Mouse (Mus musculus) hindbrain, postnatal 0 days (tissue): ENCODE data around the gene Enam. TPM values are rescaled to one million over a fixed set of nuclear protein-coding genes. Genes with fewer than 3 reads are reported as not detected.
"Not testable (repeated sequence)": the region's sequence is repeated elsewhere in the genome, so short reads cannot be mapped to it uniquely, and the experiment has no call there.

Experiments
- ATAC-seq: fragments of 200-750 bp; cut with Nextera tagmentation; 2 replicates; pipeline ENCODE4 v1.8.0; 2017; ENCODE audit warnings: mild to moderate bottlenecking, moderate TSS enrichment, moderate library complexity
- DNase-seq: peaks from one replicate; pipeline ENCODE4 v3.0.0-alpha.2; 2015; ENCODE audit warnings: low spot score
- H3K27ac ChIP-seq: fragments of 300-500 bp; sonication (generic); 2 replicates; pipeline ENCODE4 v1.5.1; 2014; ENCODE audit warnings: mild to moderate bottlenecking
- H3K27me3 ChIP-seq: fragments of 300-500 bp; sonication (generic); 2 replicates; pipeline ENCODE4 v1.6.1; 2014; ENCODE audit warnings: low read length, mixed read lengths; ENCODE audit not compliant: insufficient read depth
- H3K36me3 ChIP-seq: fragments of 300-500 bp; sonication (generic); 2 replicates; pipeline ENCODE4 v1.6.1; 2014; ENCODE audit warnings: low read length, mixed read lengths; ENCODE audit not compliant: insufficient read depth
- H3K4me1 ChIP-seq: fragments of 300-500 bp; sonication (generic); 2 replicates; pipeline ENCODE4 v1.6.1; 2014; ENCODE audit warnings: antibody characterized with exemption, low read length, mixed read lengths; ENCODE audit not compliant: insufficient read depth
- H3K4me2 ChIP-seq: fragments of 300-500 bp; sonication (generic); 2 replicates; pipeline ENCODE4 v1.6.1; 2014; ENCODE audit warnings: low read depth, mild to moderate bottlenecking, low read length, moderate library complexity, mixed read lengths
- H3K4me3 ChIP-seq: fragments of 300-500 bp; sonication (generic); 2 replicates; pipeline ENCODE4 v1.5.1; 2014; ENCODE audit warnings: low read length
- H3K9ac ChIP-seq: fragments of 300-500 bp; sonication (generic); replicated peaks from 2 replicates; pipeline ENCODE4 v1.6.1; 2014; ENCODE audit warnings: mild to moderate bottlenecking, low read length, moderate library complexity, mixed read lengths
- H3K9me3 ChIP-seq: fragments of 300-500 bp; sonication (generic); 2 replicates; pipeline ENCODE4 v1.6.1; 2016; ENCODE audit warnings: low read length, mixed read lengths
- CTCF ChIP-seq: IDR thresholded peaks from 2 replicates; pipeline ENCODE4 v1.5.1; 2016; ENCODE audit warnings: antibody characterized with exemption, control low read depth, low read depth
- WGBS: fragments of 180-500 bp; shearing (Covaris S2); extraction: QIAGEN DNeasy Blood & Tissue Kit; methylation state at CpG from one replicate; pipeline ENCODE4 v1.1.7; 2014; 5-methylcytosine and 5-hydroxymethylcytosine counted together
- polyA plus RNA-seq: library from polyadenylated mRNA; unstranded; fragments of >200 nt; fragmentation: Nextera tagmentation; extraction: Ambion mirVana; gene quantifications from 2 replicates; pipeline ENCODE4 v1.2.1, GENCODE M21; 2015
- total RNA-seq: library from RNA; depleted of rRNA; stranded (reverse); fragments of >200 nt; gene quantifications from 2 replicates; pipeline ENCODE4 v1.2.3, GENCODE M21; 2014; rRNA removed

Enam gene
- total and polyA plus RNA-seq, 2 experiments from 2014 or later = not detected

DNA sequence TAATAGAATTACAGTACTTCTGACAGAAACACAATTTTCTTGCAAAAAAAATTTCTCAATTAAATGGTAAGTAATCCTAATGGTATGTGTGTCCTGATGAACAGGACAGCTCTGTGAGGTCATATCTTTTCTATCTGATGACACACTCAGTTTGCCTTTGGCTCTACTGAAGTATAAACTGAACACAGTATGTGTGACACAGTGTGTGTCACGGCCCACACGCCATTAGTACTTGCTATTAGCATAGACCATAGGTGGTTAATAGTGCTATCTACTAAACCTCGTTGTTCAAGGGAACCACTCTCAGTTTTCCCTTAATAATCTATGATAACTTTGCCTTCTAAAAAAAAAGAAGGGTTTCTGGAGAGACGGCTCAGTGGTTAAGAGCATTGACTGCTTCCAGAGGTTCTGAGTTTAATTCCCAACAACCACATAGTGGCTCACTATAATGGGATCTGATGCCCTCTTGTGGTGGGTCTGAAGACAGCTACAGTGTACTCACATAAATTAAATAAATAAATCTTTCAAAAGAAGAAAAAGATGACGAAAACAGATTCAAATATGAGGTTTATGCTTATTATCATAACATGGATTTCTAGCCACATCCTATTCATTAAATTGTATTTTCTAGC is 55.0 kb downstream of the Enam start:
- no peaks in the 10 kb centered on the region for H3K4me1 ChIP-seq
- no peaks in the 10 kb centered on the region for H3K9me3 ChIP-seq
- 57% methylated on average over 5 of the region's 5 CpGs for WGBS
- H3K27me3 ChIP-seq = no peaks in the 10 kb centered on the region
- DNase-seq = peak; percentile 65
- TF ChIP-seq CTCF = peak; percentile 72
- no peak overlapping the region for H3K9ac ChIP-seq
- H3K4me2 ChIP-seq = no peak overlapping the region
- peak; percentile 75; the same call in 1 of the 2 replicates for ATAC-seq
- H3K36me3 ChIP-seq = no peaks in the 10 kb centered on the region
- no peak overlapping the region for H3K4me3 ChIP-seq
- no peak overlapping the region for H3K27ac ChIP-seq

DNA sequence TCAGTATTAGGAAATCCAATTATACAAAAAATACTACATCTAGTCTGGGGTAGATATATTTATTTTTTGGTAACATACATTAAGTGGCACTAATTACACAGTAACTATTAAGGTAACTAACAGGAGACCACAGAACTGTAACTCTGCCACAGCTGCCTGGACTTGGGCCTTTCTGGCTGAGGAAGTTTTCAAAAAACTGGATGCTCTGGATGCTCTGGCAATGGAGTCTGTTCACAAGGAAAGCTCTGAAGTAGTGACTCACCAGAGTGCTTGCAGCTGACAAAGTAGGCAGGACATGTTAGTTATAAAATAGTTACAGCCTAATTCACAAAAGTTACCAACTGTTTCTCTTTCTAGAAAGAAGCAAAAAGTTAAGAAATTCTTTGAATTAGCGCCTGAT is 56.6 kb downstream of the Enam start:
- not testable (repeated sequence) for H3K27me3 ChIP-seq, ATAC-seq, H3K4me2 ChIP-seq, H3K36me3 ChIP-seq, H3K9me3 ChIP-seq, H3K4me1 ChIP-seq, H3K27ac ChIP-seq, H3K4me3 ChIP-seq, DNase-seq, H3K9ac ChIP-seq
- WGBS = 97% methylated on average over 1 of the region's 1 CpGs

- no peak overlapping the region for H3K27ac ChIP-seq
- DNase-seq = no peak
- ATAC-seq = no peak
- H3K4me2 ChIP-seq = no peak overlapping the region
- H3K4me1 ChIP-seq = no peaks in the 10 kb centered on the region
- no peaks in the 10 kb centered on the region for H3K36me3 ChIP-seq
- WGBS = 87% methylated on average over 7 of the region's 7 CpGs
- no peak overlapping the region for H3K4me3 ChIP-seq
- H3K9ac ChIP-seq = no peak overlapping the region
- no peaks in the 10 kb centered on the region for H3K9me3 ChIP-seq
- TF ChIP-seq CTCF = no peak
- H3K27me3 ChIP-seq = no peaks in the 10 kb centered on the region
These were observed 57.8 kb downstream of the Enam start for GRCm38 (mm10) chr5:88545536-88545935.

DNA sequence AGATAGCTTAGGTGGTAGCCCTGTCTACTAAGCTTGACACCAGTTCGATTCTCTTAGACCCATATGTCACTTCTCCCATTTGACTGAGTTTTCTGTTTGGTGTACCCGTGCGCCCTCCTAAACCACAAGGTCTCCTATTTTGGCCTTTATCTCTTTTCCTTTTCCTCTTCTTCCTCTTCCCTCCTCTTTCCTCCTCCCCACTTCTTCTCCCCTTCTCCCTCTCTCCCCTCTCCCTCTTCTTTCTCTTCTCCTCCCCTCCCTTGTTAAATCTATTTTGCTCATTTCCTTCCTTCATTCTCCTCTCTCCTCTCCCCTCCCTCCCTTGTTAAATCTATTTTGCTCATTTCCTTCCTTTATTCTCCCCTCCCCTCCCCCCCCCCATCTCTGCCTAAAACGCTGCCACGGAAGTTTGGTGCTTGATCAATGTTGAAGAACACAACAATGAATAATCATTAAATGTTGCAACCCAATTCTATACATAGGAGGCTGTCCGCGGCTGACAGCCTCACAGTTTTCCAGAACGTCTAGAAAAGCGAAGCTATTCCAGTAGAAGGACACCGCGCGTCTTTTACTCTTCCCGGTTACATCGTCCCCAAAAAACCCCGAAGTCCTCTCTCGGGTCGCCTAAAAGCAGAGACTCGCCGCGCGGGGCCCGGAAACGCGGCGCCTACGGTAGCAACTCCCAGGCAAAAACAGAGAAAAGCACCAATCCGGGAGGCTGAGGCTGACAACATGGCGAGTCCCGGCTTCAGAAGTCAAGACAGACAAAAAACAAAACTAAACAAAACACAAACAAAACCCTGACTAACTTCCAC is 65.7 kb downstream of the Enam start:
- Histone ChIP-seq H3K9ac (peak overlapping the region; percentile 66), H3K36me3 (no peaks in the 10 kb centered on the region), H3K27me3 (no peaks in the 10 kb centered on the region), H3K27ac (peak overlapping the region; percentile 85), H3K4me1 (peaks cover 14% of the 10 kb centered on the region), H3K4me2 (peak overlapping the region; percentile 74), H3K4me3 (peak overlapping the region; percentile 87), H3K9me3 (no peaks in the 10 kb centered on the region)
- peak; percentile 75; the same call in 1 of the 2 replicates for ATAC-seq
- TF ChIP-seq CTCF = no peak
- 7% methylated on average over 29 of the region's 29 CpGs for WGBS
- no peak for DNase-seq

GRCm38 (mm10) chr5:88554086-88554886 is 66.5 kb downstream of the Enam start, which contains the start of gene Utp3:
Gene Utp3 (plus strand): TSS chr5:88554462.
- peak within 1 kb of the TSS; percentile 88 for H3K9ac ChIP-seq
- peak; percentile 99 for DNase-seq

More at GRCm38 (mm10) chr5:88554086-88554886, 66.5 kb downstream of the Enam start, which contains the start of gene Utp3:
- TF ChIP-seq CTCF = peak; percentile 87
- Histone ChIP-seq H3K27ac (peak within 1 kb of the TSS; percentile 90), H3K27me3 (no peaks in the 10 kb centered on the region), H3K9me3 (no peaks in the 10 kb centered on the region), H3K36me3 (no peaks in the 10 kb centered on the region), H3K4me1 (peaks cover 14% of the 10 kb centered on the region), H3K4me3 (peak within 1 kb of the TSS; percentile 87), H3K4me2 (peak within 1 kb of the TSS; percentile 90)
- under 1% methylated on average over 75 of the region's 76 CpGs for WGBS
- ATAC-seq = peak; percentile 97

Other genes starting within 250 kb of the Enam start
- not detected in 2 replicates for gene Gm7714, start 219.1 kb upstream of the Enam start, total RNA-seq
- gene Gm7714, start 219.1 kb upstream of the Enam start, polyA plus RNA-seq = not detected in 2 replicates
- gene Prol1, start 170.7 kb upstream of the Enam start, total RNA-seq = not detected in 2 replicates
- not detected in 2 replicates for gene Prol1, start 170.7 kb upstream of the Enam start, polyA plus RNA-seq
- gene Amtn, start 111.9 kb upstream of the Enam start, total RNA-seq = not detected in 2 replicates
- not detected in 2 replicates for gene Amtn, start 111.9 kb upstream of the Enam start, polyA plus RNA-seq
- gene Ambn, start 32.0 kb upstream of the Enam start, total RNA-seq = not detected in 2 replicates
- gene Ambn, start 32.0 kb upstream of the Enam start, polyA plus RNA-seq = 0.09 TPM in 1 of 2 replicates, not detected in the other
- gene Jchain, start 39.9 kb downstream of the Enam start, total RNA-seq = 0.36 and 0.99 TPM in 2 replicates
- gene Jchain, start 39.9 kb downstream of the Enam start, polyA plus RNA-seq = 0.29 and 0.45 TPM in 2 replicates
- 8.5 and 11.3 TPM in 2 replicates for gene Utp3, start 66.5 kb downstream of the Enam start, total RNA-seq
- gene Utp3, start 66.5 kb downstream of the Enam start, polyA plus RNA-seq = 51.8 and 55.5 TPM in 2 replicates
- 169 and 191 TPM in 2 replicates for gene Rufy3, start 77.1 kb downstream of the Enam start, total RNA-seq
- 197 and 210 TPM in 2 replicates for gene Rufy3, start 77.1 kb downstream of the Enam start, polyA plus RNA-seq
- 39.9 and 48.8 TPM in 2 replicates for gene Grsf1, start 188.2 kb downstream of the Enam start, total RNA-seq
- gene Grsf1, start 188.2 kb downstream of the Enam start, polyA plus RNA-seq = 60.7 and 61.8 TPM in 2 replicates
- 10.5 and 12.2 TPM in 2 replicates for gene Mob1b, start 232.9 kb downstream of the Enam start, total RNA-seq
- 7.8 and 8.5 TPM in 2 replicates for gene Mob1b, start 232.9 kb downstream of the Enam start, polyA plus RNA-seq